Mouse (Mus musculus) T-cell, adult 2 months (primary cell): ENCODE measurements around the gene Pgbd1.
A peak's percentile ranks its signal among the peaks of the same experiment; 100 is the strongest.
"Not testable (repeated sequence)": the region's sequence is repeated elsewhere in the genome, so short reads cannot be mapped to it uniquely, and the experiment has no call there.

Experiments used
- DNase-seq: peaks from one replicate; pipeline ENCODE4 v3.0.0; 2022; ENCODE audit warnings: low spot score

Gene Pgbd1

GRCm38 (mm10) chr13:21440503-21441206 is at the start of gene Pgbd1:
Pgbd1 (minus strand) TSS chr13:21441058.
- peak; percentile 60 for DNase-seq

GRCm38 (mm10) chr13:21486881-21487280 is 46.0 kb upstream of the Pgbd1 start:
- no peak for DNase-seq

GRCm38 (mm10) chr13:21478759-21479670 is 38.2 kb upstream of the Pgbd1 start, which contains the start of the genes Zkscan4 and Gm10065:
Zkscan4 (plus strand) TSS chr13:21478907.
Gm10065 (minus strand) TSS chr13:21479441.
- not testable (repeated sequence) for DNase-seq

- DNase-seq: no peak
These were observed 31.6 kb upstream of the Pgbd1 start for GRCm38 (mm10) chr13:21472427-21472826.

- DNase-seq: no peak
These were observed 28.2 kb upstream of the Pgbd1 start for GRCm38 (mm10) chr13:21469097-21469496.

- DNase-seq: peak; percentile 42
These were observed 27.5 kb upstream of the Pgbd1 start, which contains the start of gene Nkapl for GRCm38 (mm10) chr13:21468061-21469019. Nkapl (minus strand) TSS chr13:21468509.

- no peak for DNase-seq
These were observed 26.5 kb upstream of the Pgbd1 start for GRCm38 (mm10) chr13:21467336-21467735.

GRCm38 (mm10) chr13:21462516-21462915 is 21.7 kb upstream of the Pgbd1 start:
- DNase-seq: not testable (repeated sequence)

- no peak for DNase-seq
These were observed 15.5 kb upstream of the Pgbd1 start for GRCm38 (mm10) chr13:21456347-21456746.

GRCm38 (mm10) chr13:21454133-21454532 is 13.3 kb upstream of the Pgbd1 start:
- DNase-seq: no peak

GRCm38 (mm10) chr13:21453449-21453848 is 12.6 kb upstream of the Pgbd1 start, which contains the start of gene Zscan26:
Zscan26 (minus strand) TSS chr13:21453730.
- DNase-seq: peak; percentile 70

GRCm38 (mm10) chr13:21453042-21453441 is 12.2 kb upstream of the Pgbd1 start:
- no peak for DNase-seq

- no peak for DNase-seq
These were observed 7.2 kb upstream of the Pgbd1 start for GRCm38 (mm10) chr13:21447856-21448614.

- no peak for DNase-seq
These were observed 5.9 kb upstream of the Pgbd1 start for GRCm38 (mm10) chr13:21446796-21447195.

GRCm38 (mm10) chr13:21441207-21441572 is 332 bp upstream of the Pgbd1 start:
- no peak for DNase-seq

GRCm38 (mm10) chr13:21435476-21435875 is 5.4 kb downstream of the Pgbd1 start:
- DNase-seq: no peak

GRCm38 (mm10) chr13:21427631-21428030 is 13.2 kb downstream of the Pgbd1 start:
- no peak for DNase-seq

GRCm38 (mm10) chr13:21423301-21423700 is 17.6 kb downstream of the Pgbd1 start:
- DNase-seq: no peak

- no peak for DNase-seq
These were observed 22.0 kb downstream of the Pgbd1 start for GRCm38 (mm10) chr13:21418865-21419264.

- DNase-seq: no peak
These were observed 23.4 kb downstream of the Pgbd1 start for GRCm38 (mm10) chr13:21417298-21418010.
